Mouse (Mus musculus) left cerebral cortex, adult 9 months (tissue): ENCODE measurements around the gene Golga3.

ENCODE experiments used
- DNase-seq, 2 experiments: peaks; one replicate each; pipeline ENCODE4 v3.0.0; 2022; ENCODE audit warnings: low spot score in 2 of 2

The Golga3 gene

GRCm38 (mm10) chr5:110231638-110232037, 55.1 kb downstream of the Golga3 start:
- DNase-seq: no peak

- no peak for DNase-seq
Observed at GRCm38 (mm10) chr5:110232346-110232745, 55.8 kb downstream of the Golga3 start.

- no peak for DNase-seq
Observed at GRCm38 (mm10) chr5:110244091-110244490, 67.6 kb downstream of the Golga3 start.

- no peak for DNase-seq
Observed at GRCm38 (mm10) chr5:110266941-110267340, 90.4 kb downstream of the Golga3 start.

- DNase-seq: peak; percentile 53 to 77
Observed at GRCm38 (mm10) chr5:110269141-110270101, 92.9 kb downstream of the Golga3 start, which contains the start of gene Pgam5. Pgam5 (minus strand) TSS chr5:110269913.

GRCm38 (mm10) chr5:110270242-110270641, 93.7 kb downstream of the Golga3 start:
- DNase-seq: no peak

GRCm38 (mm10) chr5:110274147-110274546, 97.6 kb downstream of the Golga3 start:
- DNase-seq: no peak

- DNase-seq: no peak
Observed at GRCm38 (mm10) chr5:110274846-110275245, 98.3 kb downstream of the Golga3 start.
